Mouse (Mus musculus) ovary, postnatal 36 days (tissue): ENCODE results near the gene Snap47.

Experiments
- DNase-seq: peaks from one replicate; pipeline ENCODE4 v3.0.0; 2022; ENCODE audit warnings: low spot score, mixed read lengths

The Snap47 gene

DNA sequence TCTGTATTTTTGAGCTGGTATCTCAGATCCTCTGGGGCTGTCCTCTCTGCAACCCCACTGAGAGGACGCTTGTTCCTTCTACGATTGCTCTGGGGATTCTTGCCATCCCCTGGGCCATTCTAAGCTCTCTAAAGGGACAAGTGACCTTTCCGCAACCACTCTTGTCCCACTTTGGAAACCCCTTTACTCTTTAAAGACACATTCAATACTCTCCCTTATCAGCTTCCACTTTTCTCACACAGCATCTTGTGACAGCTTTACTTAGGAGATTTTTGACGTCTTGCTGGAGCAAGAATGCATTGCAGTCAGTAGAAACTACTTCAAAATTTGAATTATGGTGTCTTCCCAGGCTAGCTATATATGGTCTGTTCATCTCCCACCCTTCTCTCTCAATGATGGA, at the start of gene Snap47:
TSS of gene Snap47 (minus strand) at position 101 of the 400 bp plus-strand sequence.
- no peak for DNase-seq

DNA sequence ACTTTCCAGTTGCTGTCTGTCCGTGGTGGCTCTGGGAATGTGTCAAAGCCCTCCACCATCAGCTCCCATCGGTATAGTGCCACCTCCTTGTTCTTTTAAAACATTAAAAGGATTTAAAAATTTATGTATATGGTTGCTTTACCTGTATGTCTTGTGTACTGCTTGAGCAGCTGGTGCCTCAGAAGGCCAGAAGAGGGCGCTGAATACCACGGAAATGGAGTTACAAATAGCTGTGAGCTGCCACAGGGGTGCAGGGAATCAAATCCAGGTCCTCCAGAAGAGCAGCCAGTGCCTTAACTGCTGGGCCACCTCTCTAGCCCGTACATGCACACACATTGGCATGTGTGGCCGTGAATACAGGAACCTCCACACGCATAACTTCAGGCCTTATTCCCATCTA, 46.8 kb upstream of the Snap47 start:
- DNase-seq: no peak

DNA sequence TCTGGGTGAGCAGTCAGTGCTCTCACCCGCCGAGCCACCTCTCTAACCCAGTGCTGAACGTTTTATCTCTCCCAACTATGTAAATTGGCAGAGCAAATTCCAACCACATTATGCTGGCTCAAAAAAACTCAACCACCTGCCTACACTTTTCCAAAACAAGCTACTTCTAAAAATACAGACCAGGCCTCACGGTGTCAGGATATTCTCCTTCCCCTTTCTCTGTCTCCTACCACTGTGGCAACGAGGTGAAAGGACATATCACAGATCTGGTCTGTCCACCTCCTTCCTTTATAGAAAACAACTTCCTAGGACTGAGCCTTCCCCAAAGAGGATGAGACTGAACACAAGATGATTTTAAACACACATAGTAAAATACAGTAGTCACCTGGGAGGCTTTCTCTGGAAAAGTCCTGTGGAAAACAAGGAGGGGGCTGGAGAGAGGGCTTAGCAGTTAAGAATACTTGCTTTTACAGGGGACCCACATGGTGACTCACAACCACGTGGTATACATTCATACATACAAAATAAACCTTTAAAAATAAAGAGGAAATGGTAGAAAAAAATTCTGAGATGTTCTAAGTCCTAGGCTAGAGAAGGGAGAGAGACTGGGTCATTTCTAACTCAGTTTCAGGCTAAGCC, 45.8 kb upstream of the Snap47 start:
- no peak for DNase-seq

DNA sequence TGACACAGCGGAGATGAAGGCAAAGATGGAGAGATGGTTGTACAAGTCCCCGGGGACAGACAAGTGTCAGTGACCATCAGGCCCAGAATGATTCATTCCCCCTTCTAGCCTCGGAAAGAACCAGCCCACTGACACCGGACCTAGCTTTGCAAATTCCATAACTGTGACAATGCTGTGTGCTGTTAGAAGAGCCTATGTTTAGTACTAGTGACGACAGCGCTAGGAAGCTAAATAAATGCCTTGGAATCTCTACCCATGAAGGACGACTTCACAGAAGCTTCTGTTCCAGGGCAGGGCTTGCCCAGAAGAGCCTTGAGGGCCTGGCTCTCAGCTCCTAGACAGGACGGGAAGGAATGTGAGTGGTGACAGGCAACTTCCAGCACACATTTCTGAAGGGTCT, 35.2 kb upstream of the Snap47 start:
- no peak for DNase-seq

DNA sequence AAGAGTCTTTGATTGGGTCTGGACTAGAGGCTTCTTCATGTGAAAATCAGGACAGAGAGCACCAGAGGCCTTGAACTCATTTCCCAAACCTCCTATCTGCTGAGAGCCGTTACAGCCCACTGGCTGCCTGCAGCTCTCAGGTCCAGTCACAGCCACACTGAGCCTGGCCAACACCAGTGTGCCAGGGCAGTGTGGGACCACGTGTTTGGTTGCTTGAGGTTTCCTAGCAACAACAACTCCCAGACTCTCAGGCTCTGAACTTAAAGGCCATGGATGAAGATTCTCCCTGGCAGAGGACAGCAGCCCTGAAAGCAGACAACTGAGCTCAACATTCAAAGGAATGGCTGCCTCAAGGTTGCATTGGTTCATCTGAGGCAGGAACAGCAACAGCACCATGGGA, 34.7 kb upstream of the Snap47 start:
- no peak for DNase-seq

DNA sequence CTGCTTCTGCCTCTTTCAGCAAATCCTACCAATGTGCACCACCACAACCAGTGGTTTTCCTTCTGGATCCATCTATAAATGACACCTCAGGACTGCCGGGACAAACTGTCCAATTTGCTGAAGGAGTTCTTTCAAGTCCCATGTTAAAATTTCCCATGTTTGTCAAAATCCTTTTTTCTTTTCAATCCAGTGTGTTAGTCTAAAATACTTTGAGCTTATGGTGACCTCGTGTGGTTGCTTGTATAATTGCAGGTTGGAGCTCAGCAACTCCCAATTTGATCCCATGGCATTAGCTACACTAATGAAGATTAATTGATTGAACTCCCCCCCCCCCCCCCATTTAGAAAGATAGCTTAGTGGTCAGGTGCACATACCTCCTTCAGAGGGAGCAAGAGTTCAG, 32.2 kb upstream of the Snap47 start:
- DNase-seq: no peak

DNA sequence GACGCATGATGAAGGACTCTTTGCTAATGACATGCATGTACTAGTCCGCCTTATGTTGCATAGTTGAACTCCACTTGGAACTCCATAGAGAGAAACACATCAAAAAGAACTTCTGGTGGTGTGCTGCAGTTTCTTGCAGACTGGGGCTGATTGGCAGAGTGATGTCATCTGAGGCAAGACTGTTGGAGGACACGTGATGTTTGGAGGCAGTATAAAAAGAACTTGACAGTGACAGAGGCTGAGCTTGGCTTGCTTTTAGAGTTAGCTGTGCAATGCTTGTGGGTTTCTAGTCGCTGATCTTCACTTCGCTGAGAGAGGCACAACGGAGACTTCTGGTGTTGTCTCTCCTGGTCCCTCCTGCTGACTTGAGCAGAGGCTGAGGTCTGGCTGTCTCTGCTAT, 26.3 kb upstream of the Snap47 start:
- DNase-seq: no peak

DNA sequence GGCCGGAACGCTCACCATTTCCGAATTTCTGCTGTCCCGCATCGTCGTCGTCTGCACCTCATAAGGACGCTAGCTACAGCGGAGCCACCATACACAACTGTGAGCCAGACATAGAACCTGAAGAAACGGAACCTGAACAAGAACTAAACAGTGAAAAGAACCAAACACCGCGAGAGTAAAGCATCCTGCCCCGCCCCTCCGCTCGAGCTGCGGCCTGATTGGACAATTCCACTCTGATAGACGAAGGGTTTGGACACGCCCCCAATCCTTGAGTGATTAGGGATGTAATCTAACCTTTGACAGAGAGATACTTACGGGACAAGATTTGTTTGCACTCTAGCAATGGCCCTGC, 21.3 kb upstream of the Snap47 start, which contains the start of gene Zfp867:
TSS of gene Zfp867 (minus strand) at position 149 of the 352 bp plus-strand sequence.
- peak; percentile 81 for DNase-seq

DNA sequence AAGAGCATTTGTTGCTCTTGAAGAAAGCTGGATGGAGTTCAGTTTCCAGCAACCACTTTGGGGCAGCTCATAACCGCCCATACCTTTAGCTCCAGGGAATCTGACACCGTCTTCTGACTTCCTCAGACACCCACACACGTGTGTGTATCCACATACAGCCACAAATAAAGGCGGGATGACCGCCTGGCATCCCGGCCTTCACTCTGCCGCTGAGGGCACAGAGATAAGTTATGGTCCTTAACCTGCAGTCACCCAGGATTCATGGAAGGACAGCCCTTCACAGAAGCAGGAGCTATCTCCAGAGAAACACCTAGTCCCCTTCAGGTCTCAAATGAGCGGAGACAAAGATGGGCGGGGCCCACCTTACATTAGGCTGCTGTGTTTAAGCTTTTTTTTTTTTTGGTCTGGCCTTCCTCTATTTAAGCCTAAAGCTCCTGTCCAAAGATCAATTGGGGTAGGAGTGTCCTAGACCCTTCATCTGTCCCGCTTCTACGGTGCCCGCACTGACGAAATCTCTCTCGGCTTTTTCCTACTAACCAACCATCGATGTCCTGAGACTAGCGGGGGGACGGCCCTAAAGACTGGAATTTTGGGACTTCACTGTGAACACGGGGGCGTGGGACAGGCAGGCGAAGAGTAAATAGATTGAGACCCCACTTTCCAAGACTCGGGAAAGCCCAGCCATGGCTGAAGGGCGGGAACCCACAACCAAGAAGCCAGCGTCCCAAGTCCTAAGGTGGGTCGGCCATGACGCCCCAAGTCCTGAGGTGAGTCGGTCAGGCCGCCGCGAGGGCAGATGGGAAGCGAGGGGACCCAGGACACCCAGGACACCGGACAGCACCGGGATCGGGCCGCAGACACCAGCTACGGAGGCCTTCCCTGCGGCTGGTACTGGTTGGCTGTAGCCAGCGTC, 20.7 kb upstream of the Snap47 start:
- DNase-seq: no peak

DNA sequence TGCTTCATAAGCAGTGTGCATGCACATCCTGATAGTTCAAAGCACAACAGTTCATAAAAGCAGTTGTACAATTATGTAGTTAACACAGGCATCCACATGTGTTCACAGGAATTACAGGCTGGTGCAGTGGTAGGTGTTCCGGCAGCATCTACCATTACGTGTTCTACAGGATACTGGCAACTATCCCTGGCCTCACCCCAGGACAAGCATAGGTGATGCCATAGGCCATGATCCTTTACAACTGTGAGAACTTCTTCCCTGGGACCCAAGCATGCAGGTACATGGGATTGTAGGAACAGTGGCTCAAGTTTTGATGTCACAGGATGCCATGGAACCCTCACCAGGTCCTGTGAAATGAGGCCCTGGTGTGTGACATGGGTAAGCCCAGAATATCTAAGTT, 9.5 kb upstream of the Snap47 start:
- DNase-seq: no peak

DNA sequence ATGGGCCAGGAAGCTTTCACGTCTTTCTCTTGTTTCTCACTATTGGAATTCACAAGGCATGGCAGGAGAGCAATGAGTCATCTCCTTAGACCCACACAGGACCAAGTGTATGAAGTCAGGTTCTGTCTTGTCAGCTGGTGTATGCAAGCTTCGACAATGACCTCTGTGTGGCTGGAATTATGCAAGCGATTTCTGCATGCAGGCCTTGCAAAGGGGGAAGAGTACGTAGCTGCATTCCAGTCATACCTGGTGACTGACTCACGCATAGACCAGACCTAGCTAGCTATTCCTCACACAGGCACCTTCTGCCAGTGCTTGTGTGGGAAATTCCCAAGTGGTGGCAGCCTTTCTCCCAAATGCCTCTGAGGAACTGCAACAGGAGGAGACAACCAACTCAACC, 8.0 kb upstream of the Snap47 start:
- no peak for DNase-seq

DNA sequence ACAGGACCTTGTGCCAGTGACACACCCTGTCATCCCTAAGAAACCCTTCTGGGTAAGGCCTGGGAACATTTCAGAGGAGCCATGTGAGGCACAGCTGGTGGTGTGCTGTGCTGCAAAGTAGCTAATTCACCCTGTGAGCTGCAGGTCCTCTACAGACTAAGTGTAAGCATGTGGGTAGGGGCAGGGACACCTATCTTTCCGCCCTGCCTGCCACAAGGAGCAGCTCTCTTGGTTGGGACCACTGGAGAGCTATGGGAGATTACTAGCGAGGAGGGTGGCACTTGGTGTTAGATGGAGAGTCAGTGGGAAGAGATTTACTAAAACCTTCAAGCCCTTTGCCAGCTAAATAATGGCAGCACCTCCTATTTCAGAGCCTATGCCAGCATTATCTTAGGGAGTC, 5.9 kb upstream of the Snap47 start:
- DNase-seq: no peak

DNA sequence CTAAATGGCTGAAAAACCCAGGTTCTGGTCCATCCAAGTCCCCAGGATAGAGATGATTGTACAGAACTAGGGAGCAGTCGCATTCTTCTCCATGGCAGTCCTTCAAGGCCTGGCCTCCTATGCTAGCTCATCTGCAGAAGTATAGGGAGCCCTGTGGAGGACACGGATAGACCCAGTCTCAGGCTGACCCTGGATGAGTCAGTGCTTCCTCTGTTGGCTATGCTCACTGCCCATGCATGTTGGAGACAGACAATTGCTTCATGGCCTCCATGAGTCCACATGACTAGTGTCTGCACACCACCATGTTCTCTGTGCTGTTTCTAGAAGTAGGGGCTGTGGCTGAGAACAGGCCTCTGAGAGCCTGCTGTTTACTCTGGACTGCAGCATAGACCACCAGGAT, 5.4 kb upstream of the Snap47 start:
- no peak for DNase-seq

DNA sequence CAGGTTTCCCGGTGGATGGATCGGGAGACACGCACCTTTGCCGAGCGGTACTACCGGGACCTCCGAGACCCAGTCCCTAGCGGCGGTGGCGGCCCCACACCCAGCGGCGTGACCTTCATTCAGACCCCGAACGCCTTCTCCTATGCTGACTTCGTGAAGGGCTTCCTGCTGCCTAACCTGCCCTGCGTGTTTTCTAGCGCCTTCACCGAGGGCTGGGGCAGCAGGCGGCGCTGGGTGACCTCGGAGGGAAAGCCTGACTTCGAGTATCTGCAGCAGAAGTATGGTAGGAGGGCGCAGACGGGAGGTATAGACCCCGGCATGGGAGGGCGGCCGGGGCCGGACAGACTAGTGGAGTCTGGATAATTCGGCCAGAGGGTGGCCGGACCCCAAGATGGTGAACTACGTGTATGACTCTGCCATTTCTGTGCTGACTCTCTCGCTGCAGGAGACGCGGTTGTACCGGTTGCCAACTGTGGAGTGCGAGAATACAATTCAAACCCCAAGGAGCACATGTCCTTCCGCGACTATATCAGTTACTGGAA, 685 bp downstream of the Snap47 start:
- no peak for DNase-seq

DNA sequence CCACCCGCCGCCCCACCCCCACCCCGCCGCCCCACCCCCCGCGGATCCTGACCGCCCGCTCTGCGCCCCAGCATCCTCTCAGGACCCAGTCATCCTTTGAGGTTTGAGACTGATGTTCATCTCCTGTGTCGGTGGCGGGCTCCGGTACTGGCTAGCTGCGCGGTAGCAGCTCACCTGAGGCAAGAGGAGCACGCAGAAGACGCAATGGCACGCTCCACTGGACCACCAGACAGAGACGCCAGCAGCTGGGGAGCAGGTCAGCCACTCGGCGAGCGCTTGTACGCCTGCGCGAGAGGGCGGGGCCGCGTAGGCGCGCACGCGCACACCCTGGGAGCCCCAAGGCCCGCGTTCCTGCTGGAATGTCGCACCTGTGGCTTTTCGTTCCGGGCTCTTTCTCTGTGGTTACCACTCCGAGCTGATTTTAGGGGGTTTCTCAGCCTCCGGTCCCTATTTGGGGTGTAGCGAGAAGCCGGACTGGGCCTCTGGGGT, 1.2 kb downstream of the Snap47 start, which contains the start of gene Jmjd4:
TSS of gene Jmjd4 (plus strand) at position 305 of the 489 bp plus-strand sequence.
- DNase-seq: peak; percentile 93

DNA sequence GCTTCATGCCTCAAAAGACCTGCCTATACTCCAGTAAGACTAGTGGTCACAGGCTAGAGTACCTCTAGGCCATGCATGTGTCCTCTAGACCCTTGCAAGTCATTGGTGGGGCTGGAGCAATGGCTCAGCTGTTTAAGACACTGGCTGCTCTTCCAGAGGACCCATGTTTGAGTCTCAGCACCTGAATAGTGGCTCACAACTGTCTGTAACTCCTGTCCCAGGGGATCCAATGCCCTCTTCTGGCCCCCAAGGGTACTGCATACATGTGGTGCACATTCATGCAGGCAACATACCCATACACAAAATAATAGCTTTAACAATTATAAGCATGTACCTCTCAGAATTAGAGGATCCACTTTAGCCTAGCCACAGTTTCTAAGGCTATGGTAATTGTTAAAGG, 7.9 kb downstream of the Snap47 start:
- DNase-seq: no peak

DNA sequence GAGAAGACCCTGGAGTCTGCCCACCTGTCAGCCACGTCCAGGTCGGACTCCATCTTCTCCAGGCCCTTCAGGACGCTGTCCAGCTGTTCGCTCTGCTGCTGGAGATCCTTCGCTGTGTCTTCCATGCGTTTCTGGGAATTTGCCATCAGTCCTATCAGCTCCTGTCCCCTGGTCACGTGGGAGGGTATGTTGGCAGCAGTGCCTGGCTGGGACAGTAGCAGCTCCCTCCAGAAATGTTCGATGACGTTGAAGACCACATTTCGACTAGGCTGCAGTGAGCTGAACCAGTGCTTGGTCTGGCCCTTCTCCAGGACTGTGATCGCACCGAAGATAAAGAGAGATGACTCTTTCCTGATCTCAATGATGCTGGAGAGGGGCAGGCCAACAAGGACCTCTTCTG, 13.0 kb downstream of the Snap47 start:
- DNase-seq: no peak

DNA sequence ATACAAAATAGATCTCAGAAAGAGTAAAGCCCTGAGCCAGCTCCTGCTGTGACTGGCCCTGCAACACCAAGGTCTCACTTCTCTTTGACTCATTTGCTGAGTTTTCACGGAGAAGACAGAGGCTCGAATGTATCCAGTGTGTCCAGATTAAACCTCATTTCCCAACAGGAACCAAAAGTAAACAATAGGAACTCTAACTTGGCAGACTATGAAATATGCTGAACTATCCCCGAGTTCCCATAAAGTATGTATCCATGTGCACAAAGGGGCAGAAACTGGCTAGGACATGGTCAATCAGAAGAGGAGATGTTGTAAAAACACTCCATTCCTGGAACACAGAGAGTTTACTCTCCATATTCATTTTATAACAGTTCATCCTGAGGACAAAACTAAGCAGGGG, 18.7 kb downstream of the Snap47 start:
- DNase-seq: no peak

DNA sequence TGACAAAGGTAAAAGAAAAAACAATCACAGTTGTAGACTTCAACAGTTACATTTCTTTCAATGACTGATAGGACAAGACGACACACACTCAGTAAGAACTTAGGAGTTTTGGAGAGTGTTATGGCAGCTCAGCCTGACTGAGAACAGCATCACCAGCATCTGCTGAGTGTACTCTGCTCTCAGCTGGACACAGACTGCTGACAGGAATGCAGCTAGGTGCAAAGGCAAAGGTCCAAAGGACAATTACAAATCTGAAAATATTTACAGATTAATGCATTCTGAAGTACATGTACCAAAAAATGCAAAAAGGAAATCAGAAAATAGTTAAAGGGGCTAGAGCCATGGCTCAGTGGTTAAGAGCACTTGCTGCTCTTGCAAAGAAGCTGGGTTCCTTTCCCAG, 21.0 kb downstream of the Snap47 start:
- DNase-seq: no peak

DNA sequence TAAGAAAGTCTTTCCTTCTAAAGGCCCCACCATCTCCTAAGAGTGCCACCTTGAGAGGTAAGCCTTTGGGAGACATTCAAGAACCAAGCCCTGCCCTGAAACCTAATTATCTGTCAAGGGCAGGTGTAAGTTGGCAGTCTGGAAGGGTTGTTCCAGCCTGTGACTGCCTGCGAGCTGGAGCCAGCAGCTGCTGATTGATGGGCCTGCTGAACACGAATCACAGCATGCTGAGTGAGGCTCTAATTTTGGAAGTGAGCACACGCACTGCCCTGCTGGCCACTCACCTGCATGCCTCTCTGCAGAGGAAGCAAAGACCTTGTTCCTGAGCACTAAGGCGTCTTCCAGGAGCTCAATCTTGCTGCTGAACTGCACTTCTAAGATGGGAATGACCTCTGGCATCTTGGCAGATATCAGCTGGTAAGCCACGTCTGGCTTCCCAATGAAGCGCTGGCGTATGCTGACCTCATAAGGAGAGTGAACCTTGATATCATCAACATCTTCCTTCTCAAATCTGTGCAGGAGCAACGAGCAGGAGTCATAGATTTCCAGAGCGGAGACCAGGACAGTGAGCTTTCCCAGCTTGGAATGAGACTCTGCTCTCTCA, 22.8 kb downstream of the Snap47 start:
- DNase-seq: no peak

DNA sequence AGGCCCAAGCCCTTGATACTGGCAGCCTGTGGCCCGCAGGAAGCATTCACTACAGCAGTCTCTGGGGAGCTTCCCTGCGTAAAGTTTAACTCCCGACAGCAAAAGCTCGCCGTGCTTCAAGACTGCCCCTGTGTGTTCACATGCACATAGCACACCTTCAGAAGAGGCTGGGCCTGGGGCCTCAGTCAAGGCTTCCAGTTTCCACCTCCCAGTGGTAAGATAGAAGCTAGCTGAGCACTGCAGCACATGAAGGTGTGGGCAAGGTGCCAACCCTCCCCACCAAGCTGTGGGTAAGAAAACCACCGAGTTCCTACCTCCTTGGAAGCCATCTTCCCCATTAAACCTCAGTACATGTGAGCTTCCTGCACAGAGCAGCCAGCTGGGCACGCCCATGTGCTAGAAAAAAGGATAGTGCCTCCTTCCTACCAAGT, 25.3 kb downstream of the Snap47 start:
- DNase-seq: peak; percentile 19

DNA sequence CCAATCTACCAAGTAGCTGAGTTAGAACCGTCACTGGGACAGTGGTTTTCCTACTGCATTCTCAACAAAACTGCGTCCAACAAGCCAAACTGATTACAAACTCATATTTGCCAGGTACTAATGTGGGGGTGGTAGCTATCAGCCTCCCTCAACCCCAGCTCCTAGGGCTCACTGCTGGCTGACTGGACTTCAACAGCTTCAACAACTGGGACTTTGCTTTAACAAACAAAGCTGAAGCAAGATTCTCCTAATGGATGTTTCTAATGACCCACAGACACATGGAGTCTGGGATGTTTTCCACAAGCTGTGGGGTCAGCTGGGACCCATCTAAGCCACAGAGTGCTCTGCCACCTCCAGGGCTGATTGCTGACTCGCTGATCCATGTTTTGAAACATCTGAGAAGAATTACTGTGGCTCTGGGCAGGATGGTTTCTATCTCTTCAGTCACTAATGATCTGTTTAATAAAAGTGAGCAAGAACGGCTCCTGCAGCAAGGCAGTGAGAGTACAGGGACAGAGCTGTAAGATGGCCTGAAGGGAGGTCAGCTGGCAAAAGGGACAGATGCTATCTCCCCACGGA, 27.9 kb downstream of the Snap47 start:
- no peak for DNase-seq
